Mouse (Mus musculus) left cerebral cortex, adult 9 months (tissue): ENCODE measurements at regions not wholly inside any gene's neighbourhood (a gene's known extent, or its start where the extent isn't known, plus 50 kb on each side); places are given as distances from the start of the nearest gene placed in this dataset.

Source experiments
- DNase-seq, 2 experiments: peaks; one replicate each; pipeline ENCODE4 v3.0.0; 2022; ENCODE audit warnings: low spot score in 2 of 2

- DNase-seq, result no peak
Measured at GRCm38 (mm10) chr15:25129572-25129971, 284.0 kb downstream of the Basp1 start.

- peak in 1 of 2 experiments; percentile 56 for DNase-seq
Measured at GRCm38 (mm10) chr15:25120441-25120840, 293.1 kb downstream of the Basp1 start.

GRCm38 (mm10) chr15:25117980-25118379 is 295.6 kb downstream of the Basp1 start:
- no peak for DNase-seq

DNA sequence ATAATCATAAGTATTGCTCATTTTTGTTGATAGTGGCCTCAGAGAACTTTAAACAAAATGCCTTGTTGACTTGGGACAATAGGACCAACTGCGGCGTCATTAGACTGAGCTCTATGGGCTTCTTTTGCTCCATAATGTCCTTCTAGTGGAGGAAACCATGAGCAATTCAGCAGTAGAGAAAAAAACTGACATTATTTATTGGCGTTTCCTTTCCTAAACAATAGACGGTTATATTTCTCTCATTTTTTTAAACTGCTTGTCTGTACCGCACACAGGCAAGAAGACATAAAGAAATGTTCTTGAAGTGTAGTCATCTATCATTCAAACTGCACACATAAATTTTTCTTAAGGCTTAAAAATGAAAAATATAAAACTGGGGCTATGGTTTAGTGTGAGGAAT is 310.8 kb downstream of the Basp1 start:
- no peak for DNase-seq

DNA sequence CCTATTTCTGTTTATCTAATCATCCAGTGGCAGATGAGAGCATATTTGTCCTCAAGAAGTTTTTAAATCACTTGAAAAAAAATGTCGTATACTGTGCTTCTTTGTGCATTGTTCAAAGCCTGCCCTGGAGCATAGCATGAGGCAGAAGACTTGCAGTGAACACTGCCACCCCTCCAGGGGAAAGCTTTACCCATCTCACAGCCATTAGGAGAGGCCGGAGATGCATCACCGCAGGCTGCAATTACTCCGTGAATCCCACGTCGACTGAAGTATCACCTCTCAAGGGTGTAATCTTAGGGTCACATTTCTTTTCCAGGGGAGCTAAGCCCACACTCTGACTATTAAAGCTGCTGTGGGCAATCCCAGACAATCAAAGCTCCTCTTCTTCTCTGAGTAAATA is 319.8 kb downstream of the Basp1 start:
- no peak for DNase-seq

- DNase-seq, result no peak
Measured at GRCm38 (mm10) chr15:25069701-25070100, 343.9 kb downstream of the Basp1 start.

DNA sequence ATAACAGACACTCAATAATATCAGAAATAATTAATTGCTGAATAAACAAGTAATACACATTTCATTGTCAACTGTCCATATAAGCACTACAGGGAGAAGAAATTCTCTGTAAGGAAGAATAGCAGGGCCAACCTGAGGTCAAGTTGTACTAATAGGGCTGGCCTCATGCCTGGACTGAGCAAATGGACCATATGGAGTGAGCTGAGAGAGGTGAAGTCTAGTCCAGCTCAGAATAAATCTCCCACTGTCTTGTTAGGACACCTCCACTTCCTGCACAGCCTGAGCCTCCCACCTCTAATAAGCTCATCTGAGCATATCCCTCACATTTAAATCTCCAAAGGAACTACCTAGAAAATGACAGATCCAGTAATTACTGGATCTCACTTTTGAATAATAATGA is 354.2 kb downstream of the Basp1 start:
- DNase-seq, result no peak

- peak in 1 of 2 experiments; percentile 35 for DNase-seq
Measured at GRCm38 (mm10) chr15:25047875-25048274, 365.7 kb downstream of the Basp1 start.

DNA sequence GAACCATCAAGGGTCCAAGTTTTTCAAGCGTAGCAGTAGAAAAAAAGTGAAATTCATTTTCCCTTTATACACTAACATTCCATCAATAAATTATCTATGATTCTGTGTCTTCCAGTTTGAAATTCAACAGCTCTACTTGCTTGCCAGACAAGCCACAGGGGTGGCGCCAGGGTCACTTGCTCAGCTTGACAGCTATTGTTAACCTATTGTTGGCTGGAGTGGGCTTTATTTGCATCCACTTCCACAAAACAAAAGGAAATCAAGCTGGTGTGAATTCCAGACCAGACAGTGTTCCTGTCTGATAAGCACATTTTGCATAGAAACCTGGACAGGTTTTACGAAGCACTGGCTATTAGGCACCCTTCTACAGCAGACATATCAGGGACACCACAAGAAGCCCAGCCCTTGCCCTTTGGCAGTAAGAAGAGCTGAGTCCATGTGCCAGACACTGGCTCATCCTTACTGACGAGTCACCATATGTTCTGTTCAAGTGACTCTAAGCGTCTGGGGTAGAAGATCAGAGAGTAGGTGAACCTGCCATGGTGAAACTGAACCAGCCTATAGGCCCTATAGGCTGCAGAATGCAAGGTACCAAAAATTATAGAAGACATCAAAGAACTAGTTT is 366.9 kb downstream of the Basp1 start:
- no peak for DNase-seq

DNA sequence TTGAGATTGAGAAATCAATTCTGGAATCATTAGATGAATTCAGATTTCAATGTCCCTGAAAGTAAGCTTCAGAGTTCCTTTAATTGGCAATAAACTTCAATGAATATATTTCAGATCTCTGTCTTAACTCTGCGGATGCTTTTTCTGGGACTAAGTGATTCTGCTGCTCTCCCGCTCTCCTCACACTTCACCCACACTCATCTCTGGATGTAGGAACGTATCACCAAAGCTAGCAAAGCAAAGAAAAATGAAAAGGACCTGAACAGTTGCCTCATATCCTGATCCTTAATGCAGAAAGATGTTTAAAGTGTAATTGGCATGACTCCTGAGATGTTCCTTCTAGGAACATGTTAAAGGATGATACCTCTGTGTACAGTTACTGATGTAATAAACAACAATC is 377.3 kb downstream of the Basp1 start:
- peak in 1 of 2 experiments; percentile 53 for DNase-seq

- DNase-seq, result no peak
Measured at GRCm38 (mm10) chr15:25027865-25028264, 385.7 kb downstream of the Basp1 start.

DNA sequence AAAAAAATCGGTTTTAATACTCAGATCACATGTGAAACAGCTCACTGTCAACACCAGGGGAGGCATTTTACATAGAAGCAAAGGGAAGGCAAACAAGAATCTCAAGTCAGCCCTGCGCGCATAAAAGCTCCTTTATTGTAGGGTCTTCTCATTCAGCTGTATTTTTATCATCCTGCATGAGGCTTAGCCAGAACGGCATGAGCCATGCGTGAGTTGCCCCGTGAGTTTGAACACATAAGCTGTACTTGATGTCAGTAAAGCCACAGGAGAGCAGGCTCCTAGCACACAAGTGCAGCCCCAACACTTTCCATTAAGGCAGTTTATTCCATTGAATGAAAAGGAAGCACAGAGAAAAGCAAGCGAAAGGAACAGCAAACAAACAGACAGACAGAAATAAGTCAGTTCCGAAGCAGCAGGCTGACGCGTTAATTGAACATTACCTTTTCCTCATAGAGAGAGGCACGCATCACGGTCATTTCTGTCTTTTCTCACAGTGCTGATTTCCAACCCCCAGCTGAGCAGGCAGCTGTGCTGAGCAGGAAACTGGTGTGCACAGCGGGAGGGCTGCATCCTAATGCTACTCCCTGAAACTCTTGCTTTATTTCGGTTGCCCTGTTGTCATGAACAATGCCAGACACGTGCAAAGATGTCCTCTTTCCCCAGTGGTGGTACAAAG is 386.6 kb downstream of the Basp1 start:
- peak in 1 of 2 experiments; percentile 49 for DNase-seq

- DNase-seq, result no peak
Measured at GRCm38 (mm10) chr15:25026351-25026750, 387.2 kb downstream of the Basp1 start.

DNA sequence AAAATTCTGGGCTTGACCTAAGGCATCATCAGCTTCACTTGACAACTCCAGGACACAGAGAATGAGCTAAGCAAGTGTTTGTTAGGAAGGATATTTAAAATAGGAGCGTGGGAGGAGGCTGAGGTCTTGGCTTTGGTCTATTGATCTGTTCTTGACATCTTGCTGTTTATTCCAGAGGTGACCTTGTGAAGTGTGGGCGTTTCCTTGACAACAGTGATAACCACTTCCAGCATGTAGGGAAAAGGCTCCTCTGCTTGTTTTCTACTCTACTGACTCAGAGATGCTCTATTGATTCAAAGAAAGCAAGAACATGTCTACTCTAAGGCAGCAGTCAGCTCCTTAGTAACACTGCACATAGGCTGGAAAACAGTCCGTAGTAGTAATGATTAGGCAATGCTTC is 392.6 kb downstream of the Basp1 start:
- DNase-seq, result no peak

DNA sequence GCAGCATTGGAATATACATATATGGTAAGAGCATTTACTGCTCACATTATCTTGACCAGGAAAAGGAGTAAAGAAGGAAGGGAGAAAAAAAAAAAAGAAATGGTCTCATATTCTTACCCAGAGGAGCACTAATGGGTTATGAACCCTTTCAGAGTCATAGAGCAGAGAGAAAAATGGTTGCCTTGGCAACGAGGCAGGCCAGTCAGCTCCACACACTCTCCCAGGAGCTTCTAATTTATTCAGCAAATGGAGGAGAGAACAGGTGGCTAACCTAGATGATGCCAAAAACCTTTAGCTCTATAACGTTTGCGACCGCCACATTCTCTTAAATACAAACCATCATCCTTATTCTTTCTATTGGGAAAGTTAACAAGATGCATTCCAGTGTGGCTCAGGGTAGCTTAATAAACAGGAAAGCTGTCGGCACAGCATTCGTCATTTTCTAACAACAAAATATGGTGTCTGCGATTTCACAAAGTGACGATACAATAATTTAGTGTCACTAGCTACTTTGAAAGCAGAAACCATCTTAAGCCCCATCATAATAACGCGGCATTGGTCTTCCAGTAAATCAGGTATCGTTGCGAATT is 394.1 kb downstream of the Basp1 start:
- DNase-seq, result peak in 1 of 2 experiments; percentile 59

GRCm38 (mm10) chr15:25018937-25019336 is 394.6 kb downstream of the Basp1 start:
- DNase-seq, result no peak

DNA sequence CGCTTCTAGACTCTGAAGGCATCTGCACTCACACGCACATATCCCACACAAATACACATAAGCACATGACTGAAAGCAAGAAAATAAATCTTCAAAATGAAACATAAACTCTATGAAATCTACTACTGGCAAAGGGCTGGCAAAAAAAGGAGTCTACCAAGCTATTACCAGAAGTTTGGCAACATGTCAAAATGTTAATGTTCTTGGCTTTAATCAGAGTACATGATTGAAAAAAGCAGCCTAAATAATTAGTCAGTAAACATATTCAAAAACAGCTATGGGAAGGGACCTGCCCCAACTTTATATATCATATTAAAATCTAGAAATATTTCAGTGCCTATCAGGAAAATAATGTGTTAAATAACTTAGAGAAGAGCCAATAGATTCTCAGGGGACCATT is 405.8 kb downstream of the Basp1 start:
- no peak for DNase-seq

DNA sequence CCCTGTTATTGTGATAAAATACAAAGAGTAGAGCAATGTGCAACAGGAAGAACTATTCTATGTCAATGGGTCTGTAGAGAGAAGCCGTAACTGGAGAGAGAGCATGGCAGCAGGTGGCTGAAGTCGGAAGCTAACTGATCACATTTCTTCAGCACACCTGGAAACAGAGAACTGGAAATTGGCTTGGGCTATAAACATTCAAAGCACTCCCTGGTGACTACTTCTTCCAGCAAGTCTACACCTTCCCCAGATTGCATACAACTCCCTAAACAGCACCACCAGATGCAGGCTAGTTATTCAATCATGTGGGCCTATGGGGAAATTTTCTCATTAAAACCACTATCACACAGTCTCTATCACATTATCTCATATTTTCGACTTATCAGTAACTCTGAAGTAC is 413.4 kb downstream of the Basp1 start:
- no peak for DNase-seq

GRCm38 (mm10) chr15:24993325-24993673 is 420.3 kb downstream of the Basp1 start:
- no peak for DNase-seq

DNA sequence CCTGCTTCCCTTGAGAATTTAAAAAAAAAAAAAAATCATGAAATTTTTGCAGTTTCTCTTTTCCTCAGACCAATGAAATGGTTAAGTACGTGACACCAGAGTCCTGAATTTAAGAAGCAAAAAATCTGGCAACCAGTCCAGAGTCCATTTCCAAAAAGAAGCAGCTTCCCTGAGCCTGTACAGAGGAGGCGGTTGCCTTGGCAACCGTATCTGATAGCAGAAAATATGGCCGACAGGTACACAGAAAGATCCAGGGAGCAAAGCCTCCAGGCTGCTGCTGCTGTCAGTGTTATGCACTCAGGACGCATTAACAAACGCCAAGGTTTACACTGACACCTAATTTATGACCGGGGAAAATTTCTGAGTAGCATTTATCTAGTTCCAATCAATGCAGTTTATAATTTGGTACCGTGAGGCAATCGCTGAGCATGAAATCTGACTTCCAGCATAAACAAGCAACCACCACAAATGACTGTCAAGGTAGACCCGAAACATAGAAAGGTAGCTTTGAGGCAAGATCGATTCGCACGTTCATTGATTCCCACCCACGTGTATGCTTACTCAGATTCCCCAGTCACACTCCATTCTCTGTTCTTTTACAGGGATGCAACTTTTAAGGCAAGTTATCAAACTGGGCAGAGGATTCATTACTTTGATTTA is 420.8 kb downstream of the Basp1 start:
- DNase-seq, result peak in 1 of 2 experiments; percentile 37

DNA sequence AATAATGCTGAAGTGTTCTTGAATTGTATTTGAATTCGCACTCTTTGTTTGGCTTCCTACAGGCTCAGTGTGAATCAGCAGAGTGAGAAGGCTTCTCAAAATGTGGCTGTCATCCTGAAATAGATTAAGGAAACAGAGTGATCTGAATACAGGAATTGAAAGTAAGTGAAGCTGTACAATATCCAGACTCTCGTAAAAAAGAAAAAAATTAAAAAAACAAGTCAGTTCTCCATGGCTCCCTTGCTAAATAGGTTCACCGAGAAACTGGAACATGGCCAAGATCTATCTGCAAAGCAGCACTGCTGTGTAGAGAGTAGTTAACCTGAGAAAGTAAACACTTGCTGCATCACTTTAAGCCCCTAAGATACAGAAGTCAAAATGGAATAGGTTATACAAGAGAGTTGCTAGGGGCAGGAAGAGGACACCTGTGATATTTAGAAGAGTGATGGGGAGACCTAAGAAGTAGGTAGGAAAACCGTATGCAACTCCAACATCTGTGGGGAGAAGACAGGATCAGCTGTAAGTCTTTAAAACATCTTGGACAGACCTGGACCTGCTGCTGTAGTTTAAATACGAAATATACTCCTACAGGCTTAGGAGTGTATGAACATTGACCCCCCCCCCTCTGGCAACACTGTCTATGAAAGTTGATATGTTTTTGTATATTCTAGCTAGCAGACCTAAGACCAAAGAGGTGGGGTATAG is 423.3 kb downstream of the Basp1 start:
- DNase-seq, result peak in 1 of 2 experiments; percentile 22

DNA sequence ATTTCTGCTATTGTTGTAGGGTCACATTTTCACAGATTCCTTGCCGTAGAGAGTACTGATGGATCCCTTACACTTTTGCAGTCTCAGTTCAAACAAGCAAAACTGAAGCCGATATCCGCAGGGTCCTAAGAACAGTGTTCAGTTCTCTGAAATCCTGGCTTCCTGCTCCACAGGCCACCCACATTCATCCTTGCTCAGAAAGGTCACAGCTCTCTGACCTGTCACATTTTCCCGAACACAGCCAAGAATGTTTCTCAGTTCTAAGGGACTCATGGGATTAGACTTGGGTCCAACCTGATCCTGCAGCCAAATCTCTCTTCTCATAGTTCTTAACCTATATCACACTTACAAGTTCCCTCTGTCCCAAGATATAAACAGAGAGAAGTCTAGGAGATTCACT is 432.7 kb downstream of the Basp1 start:
- DNase-seq, result no peak
